Mouse (Mus musculus): ENCODE measurements around the gene Uhrf1bp1. TPM values are rescaled to one million over a fixed set of nuclear protein-coding genes. Genes with fewer than 3 reads are reported as not detected.

The Uhrf1bp1 gene
- polyA plus RNA-seq, 1 experiment from 2014 or later: 1.6 TPM

- DNase-seq (ENCODE audit: low spot score): peak; percentile 83
Observed at GRCm38 (mm10) chr17:27909622-27910500, 53.6 kb downstream of the Uhrf1bp1 start, which contains the start of gene Taf11. TSS of gene Taf11 (minus strand) at chr17:27909844.

GRCm38 (mm10) chr17:27911371-27911770 lies 55.1 kb downstream of the Uhrf1bp1 start:
- no peak for DNase-seq (ENCODE audit: low spot score)

- no peak for DNase-seq (ENCODE audit: low spot score)
Observed at GRCm38 (mm10) chr17:27914742-27915141, 58.5 kb downstream of the Uhrf1bp1 start.

- no peak for DNase-seq (ENCODE audit: low spot score)
Observed at GRCm38 (mm10) chr17:27916366-27916765, 60.1 kb downstream of the Uhrf1bp1 start.

DNA sequence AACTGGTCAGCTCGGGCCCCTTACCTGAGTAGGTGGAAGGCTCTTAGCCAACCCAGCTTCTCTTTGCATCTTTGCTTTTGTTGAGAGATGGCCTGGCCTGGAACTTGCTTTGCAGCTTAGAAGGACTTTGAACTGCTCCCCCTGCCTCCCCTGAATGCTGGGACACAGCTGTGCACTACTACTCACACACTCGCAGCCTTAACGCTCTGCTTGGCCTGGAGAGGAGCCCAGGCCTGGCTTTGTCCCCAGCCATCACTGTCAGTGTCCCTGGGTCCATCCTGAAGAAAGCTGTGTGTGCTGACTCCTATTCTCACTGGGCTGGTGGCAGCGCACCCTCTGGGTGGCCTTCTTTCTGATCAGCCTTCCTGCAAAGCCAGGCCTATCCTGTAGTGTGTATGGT lies 64.4 kb downstream of the Uhrf1bp1 start:
- no peak for DNase-seq (ENCODE audit: low spot score)

DNA sequence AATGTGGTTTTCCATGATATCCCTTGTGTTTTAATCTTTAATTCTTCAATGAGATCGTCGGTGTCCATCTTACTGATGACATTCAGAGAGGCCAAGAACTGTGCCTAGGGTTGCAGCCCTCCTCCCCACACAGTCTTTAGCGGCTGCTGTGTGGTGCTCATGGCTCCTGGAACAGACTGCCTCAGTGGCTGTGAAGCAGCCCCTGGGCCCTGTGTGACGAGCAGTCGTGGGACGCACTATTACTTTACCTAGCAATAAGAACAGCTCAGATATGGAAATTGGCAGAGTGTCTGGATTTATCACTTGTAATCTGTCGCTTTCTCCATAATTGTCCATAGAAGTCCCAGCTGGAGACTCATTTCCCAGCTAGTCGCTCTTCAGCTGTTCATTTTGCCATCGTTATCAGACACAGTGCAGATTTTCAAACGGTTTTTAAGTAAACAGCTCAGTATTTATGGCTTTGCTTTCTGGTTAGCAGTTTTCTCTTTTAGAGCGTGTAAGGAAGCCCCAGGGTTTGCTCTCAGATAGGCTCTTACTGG lies 66.0 kb downstream of the Uhrf1bp1 start:
- no peak for DNase-seq (ENCODE audit: low spot score)

GRCm38 (mm10) chr17:27925054-27925453 lies 68.8 kb downstream of the Uhrf1bp1 start:
- no peak for DNase-seq (ENCODE audit: low spot score)

DNA sequence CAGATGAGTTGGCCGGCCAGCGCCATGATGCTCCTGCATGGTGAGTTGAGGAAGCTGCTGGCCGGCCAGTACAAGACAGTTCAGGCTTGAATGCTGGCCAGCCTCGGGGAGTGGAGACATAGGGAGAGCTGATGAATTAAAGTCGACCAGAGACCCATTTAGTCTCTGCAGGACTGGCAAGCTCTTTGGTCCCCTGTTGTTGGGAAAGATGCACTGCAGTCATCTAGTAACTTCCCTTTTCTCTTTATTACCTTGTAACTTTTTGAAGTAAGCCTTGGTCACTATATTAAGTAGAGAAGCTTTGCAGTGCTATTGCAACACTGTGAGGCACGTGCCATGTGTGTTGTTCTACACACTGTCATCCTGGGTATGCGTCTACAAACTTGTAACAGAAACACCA lies 69.3 kb downstream of the Uhrf1bp1 start:
- no peak for DNase-seq (ENCODE audit: low spot score)

- no peak for DNase-seq (ENCODE audit: low spot score)
Observed at GRCm38 (mm10) chr17:27930291-27930690, 74.0 kb downstream of the Uhrf1bp1 start.

GRCm38 (mm10) chr17:27931826-27932225 lies 75.6 kb downstream of the Uhrf1bp1 start:
- no peak for DNase-seq (ENCODE audit: low spot score)

DNA sequence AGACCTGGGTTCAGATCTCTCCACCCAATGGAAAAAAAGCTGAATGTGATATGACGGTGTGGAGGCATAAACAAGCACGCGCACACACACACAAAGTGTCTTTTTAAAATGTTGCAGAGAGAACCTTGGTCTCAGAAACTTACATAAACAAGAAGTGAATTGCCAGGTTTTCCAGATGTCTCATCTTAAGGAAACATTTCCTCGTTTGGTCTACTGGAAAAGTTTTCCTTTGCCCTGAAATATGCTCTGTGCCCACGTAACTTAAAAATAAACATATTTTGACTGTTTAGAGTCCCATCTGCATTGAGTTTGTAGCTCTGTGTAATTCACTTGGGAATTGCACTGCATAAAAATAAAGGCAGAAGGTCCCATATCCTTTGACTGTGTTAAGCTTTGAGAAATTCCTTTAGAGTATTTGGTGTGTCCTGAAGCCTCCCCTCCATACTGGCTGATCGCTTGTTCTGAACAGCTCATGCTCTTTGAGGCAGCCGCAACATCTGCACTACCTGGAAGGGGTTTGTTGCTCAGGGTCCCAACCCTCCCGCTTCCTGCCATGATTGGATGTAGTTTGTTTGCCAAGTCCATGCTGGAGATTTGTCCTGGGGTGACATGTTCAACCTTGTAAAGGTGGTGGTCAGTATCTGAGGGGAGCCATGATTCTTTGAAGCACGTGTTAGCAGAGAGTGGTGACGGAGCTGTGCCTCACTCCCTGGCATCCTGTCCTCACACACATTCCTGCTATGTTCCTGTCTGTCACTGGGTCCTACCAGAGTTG lies 78.1 kb downstream of the Uhrf1bp1 start:
- no peak for DNase-seq (ENCODE audit: low spot score)

DNA sequence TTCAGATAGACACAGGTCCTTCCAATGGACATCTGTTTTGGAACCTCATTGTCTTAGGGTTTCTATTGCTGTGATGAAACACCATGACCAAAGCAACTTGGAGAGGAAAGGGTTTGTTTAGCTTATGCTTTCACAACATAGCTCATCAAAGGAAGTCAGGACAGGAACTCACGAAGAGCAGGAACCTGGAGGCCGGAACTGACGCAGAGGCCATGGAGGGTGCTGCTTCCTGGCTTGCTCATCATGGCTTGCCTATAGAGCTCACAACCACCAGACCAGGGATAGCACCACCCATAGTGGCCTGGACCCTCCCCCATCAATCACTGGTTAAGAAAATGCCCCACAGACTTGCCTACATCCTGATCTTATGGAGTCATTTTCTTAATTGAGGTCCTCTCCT lies 78.8 kb downstream of the Uhrf1bp1 start:
- DNase-seq (ENCODE audit: low spot score): no peak

- DNase-seq (ENCODE audit: low spot score): no peak
Observed at GRCm38 (mm10) chr17:27937054-27937615, 80.9 kb downstream of the Uhrf1bp1 start.

DNA sequence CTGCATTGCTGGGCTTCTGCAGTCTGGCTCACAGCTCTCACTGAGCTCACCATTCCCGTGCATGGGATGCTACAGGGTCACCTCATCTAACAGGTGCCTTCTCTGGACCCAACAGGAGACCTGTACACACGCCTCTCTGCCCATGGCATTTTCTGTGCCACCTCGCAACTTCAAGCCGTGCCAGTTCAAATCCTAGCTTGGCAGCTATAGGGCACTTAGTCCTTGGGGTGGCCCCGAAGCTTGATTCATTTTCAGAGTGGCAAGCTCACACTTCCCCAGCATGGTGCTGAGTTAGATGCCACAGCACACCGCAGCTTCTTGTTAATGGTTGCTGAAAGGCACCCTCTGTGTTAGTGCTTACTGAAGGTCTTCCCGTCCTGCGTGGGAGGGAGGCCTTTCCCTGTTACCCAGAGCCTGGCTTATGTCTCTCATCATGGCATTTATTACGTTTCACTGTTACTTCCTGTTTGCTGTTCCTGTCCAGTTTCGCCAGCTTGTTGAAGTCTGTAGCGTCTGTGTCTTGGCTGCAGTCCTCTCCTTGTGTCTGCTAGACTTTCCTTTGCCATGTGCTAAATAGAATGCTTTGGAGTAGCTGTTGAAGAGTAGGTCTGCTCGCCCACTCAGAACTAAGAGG lies 82.0 kb downstream of the Uhrf1bp1 start:
- DNase-seq (ENCODE audit: low spot score): no peak

DNA sequence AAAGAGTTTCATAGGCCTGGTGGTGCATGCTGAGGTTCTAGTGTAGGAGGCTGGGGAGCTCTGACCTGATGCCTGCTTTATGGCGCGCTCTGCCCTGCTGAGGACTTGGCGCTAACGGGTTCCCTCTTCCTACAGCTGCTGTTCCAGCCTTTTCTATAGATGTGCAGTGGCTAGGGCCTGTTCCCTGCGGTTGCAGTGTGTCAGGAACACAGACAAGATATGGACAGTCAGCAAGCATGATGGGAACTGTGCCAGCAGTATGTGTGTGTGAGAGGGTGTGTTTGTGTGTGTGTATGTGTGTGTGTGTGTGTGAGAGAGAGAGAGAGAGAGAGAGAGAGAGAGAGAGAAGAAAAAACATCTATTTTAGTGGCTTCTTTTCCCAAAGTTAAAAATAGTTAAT lies 82.8 kb downstream of the Uhrf1bp1 start:
- no peak for DNase-seq (ENCODE audit: low spot score)

- no peak for DNase-seq (ENCODE audit: low spot score)
Observed at GRCm38 (mm10) chr17:27940352-27940751, 84.1 kb downstream of the Uhrf1bp1 start.

DNA sequence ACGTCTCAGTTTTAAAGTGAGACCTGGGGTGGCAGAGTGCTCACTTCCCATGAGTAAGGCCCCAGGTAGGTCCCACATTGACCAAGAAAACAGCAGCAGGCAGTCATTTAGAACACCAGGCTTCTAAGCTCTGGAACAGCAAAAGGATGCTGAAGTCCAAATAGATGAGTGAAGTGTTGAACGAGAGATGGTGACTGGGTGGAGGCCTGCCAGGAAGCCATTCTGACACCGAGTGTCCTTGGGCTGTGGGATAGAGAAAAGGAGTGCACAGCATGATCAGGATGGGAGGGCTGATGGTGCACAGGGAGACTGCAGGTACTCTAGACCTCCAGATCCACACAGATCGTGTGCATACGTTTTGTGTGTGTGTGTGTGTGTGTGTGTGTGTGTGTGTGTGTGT lies 84.9 kb downstream of the Uhrf1bp1 start:
- no peak for DNase-seq (ENCODE audit: low spot score)

GRCm38 (mm10) chr17:27941698-27942097 lies 85.5 kb downstream of the Uhrf1bp1 start:
- no peak for DNase-seq (ENCODE audit: low spot score)

- no peak for DNase-seq (ENCODE audit: low spot score)
Observed at GRCm38 (mm10) chr17:27942131-27942530, 85.9 kb downstream of the Uhrf1bp1 start.

DNA sequence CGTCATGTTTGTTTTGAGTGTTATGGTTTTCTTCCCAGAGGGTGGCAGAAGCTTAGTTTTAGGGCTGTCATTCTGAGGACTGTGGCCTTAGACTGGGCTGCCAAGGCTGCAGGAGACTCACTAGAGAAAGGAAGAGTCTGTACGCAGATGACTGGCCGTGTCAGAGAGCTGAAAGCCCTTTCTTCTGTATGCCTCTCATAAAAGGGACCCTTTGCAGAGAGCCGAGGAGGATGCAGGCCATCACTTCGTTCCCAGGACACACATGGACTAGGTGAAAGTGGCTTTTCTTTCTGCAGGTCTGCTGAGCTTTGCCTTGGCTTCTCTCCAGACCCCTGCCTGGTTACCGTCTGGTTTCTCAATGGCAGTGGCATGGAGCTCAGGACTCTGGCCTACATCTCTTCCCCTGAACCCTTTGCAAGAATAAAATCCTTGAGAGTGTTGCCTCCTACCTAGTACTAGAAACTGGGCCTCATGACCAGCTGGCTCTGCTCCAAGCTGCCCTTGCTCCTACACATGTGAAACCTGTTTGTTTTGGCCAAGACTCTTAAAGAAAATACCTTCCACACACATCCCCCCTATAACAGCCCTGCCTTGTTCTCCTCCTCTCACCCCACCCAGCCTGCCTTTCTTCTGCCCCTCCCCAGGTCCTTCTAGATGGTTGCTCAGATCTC lies 89.4 kb downstream of the Uhrf1bp1 start:
- no peak for DNase-seq (ENCODE audit: low spot score)

DNA sequence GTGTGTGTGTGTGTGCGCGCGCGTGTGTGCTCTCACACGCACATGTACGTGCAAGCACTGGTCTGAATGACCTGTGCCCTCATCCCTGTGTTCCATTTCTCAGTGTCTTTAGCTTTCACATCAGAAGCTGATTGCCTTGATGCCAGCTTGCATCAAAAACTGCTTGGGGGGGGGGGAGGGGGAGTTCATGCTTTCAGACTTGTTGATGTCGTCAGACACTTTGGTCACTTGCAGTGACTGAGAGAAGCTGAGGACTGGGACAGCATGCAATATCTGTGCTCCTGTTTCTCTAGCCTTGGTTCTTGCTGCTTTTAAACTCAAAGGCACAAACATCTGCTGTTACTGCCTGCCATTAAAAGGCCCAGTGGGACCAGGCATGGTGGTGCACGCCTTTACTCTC lies 90.1 kb downstream of the Uhrf1bp1 start:
- DNase-seq (ENCODE audit: low spot score): no peak

Data from thymus, postnatal 0 days (tissue).